Mouse (Mus musculus): Measurements from ENCODE around the gene Ppy. TPM values are rescaled to one million over a fixed set of nuclear protein-coding genes. Genes with fewer than 3 reads are reported as not detected.

Ppy gene
- polyA plus RNA-seq, 1 experiment from 2014 or later, result 3.9 TPM

- no peak for ATAC-seq
- no peak overlapping the region for H3K4me2 ChIP-seq (ENCODE audit: low read depth, low read length)
- no peaks in the 10 kb centered on the region for H3K27me3 ChIP-seq (replicated peaks; ENCODE audit: control insufficient read depth, insufficient read depth, low read length)
- 27% methylated on average over 9 of the region's 9 CpGs for WGBS
- no peak overlapping the region for H3K27ac ChIP-seq (ENCODE audit: low read length)
- no peaks in the 10 kb centered on the region for H3K4me1 ChIP-seq (ENCODE audit: control insufficient read depth, insufficient read depth, low read length)
- H3K9me3 ChIP-seq (ENCODE audit: control insufficient read depth, low read length), result no peaks in the 10 kb centered on the region
- no peak overlapping the region for H3K9ac ChIP-seq (ENCODE audit: low read depth, low read length)
- no peaks in the 10 kb centered on the region for H3K36me3 ChIP-seq (ENCODE audit: control insufficient read depth, insufficient read depth, low read length)
- H3K4me3 ChIP-seq (ENCODE audit: low read length), result no peak overlapping the region
Measured at GRCm38 (mm10) chr11:102053847-102054246, 47.3 kb downstream of the Ppy start.

- Histone ChIP-seq H3K9me3 (ENCODE audit: control insufficient read depth, low read length) (no peaks in the 10 kb centered on the region), H3K4me2 (ENCODE audit: low read depth, low read length) (no peak overlapping the region), H3K9ac (ENCODE audit: low read depth, low read length) (no peak overlapping the region), H3K27ac (ENCODE audit: low read length) (no peak overlapping the region), H3K4me3 (ENCODE audit: low read length) (no peak overlapping the region), H3K36me3 (ENCODE audit: control insufficient read depth, insufficient read depth, low read length) (no peaks in the 10 kb centered on the region), H3K4me1 (ENCODE audit: control insufficient read depth, insufficient read depth, low read length) (no peaks in the 10 kb centered on the region), H3K27me3 (replicated peaks; ENCODE audit: control insufficient read depth, insufficient read depth, low read length) (no peaks in the 10 kb centered on the region)
- ATAC-seq, result no peak
- WGBS, result 70% methylated on average over 7 of the region's 7 CpGs
Measured at GRCm38 (mm10) chr11:102053183-102053582, 47.9 kb downstream of the Ppy start.

- no peak overlapping the region for H3K4me3 ChIP-seq (ENCODE audit: low read length)
- H3K4me2 ChIP-seq (ENCODE audit: low read depth, low read length), result no peak overlapping the region
- H3K9ac ChIP-seq (ENCODE audit: low read depth, low read length), result no peak overlapping the region
- no peaks in the 10 kb centered on the region for H3K9me3 ChIP-seq (ENCODE audit: control insufficient read depth, low read length)
- WGBS, result 76% methylated on average over 12 of the region's 12 CpGs
- no peaks in the 10 kb centered on the region for H3K4me1 ChIP-seq (ENCODE audit: control insufficient read depth, insufficient read depth, low read length)
- H3K36me3 ChIP-seq (ENCODE audit: control insufficient read depth, insufficient read depth, low read length), result no peaks in the 10 kb centered on the region
- ATAC-seq, result no peak
- H3K27me3 ChIP-seq (replicated peaks; ENCODE audit: control insufficient read depth, insufficient read depth, low read length), result no peaks in the 10 kb centered on the region
- H3K27ac ChIP-seq (ENCODE audit: low read length), result no peak overlapping the region
Measured at GRCm38 (mm10) chr11:102052697-102053096, 48.4 kb downstream of the Ppy start.

DNA sequence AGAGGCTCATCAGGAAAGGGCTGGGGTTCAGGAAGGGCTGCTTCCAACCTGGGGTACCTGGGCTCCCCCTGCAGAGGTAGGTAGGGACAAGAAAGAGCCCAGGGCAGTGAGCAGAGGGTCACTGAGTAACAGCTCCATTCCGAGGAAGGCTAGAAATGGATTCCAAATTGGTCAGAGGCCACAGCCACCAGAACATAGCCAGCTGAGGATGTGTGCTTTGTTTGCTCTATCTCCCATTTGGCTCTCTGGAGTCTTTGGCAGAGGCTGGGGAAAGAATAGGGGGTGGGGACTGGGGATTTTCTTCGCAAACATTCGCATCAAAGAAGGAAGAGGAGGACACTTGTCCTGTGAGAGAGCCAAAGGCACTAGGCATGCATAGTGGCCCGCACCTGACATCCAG lies 49.2 kb downstream of the Ppy start:
- Histone ChIP-seq H3K27me3 (replicated peaks; ENCODE audit: control insufficient read depth, insufficient read depth, low read length) (no peaks in the 10 kb centered on the region), H3K36me3 (ENCODE audit: control insufficient read depth, insufficient read depth, low read length) (no peaks in the 10 kb centered on the region), H3K9ac (ENCODE audit: low read depth, low read length) (no peak overlapping the region), H3K27ac (ENCODE audit: low read length) (peak overlapping the region; percentile 50; the same call in 1 of the 2 replicates), H3K4me2 (ENCODE audit: low read depth, low read length) (no peak overlapping the region), H3K4me3 (ENCODE audit: low read length) (no peak overlapping the region), H3K4me1 (ENCODE audit: control insufficient read depth, insufficient read depth, low read length) (no peaks in the 10 kb centered on the region), H3K9me3 (ENCODE audit: control insufficient read depth, low read length) (no peaks in the 10 kb centered on the region)
- 47% methylated on average over 4 of the region's 4 CpGs for WGBS
- ATAC-seq, result no peak

GRCm38 (mm10) chr11:102051541-102051940 lies 49.6 kb downstream of the Ppy start:
- ATAC-seq, result no peak
- Histone ChIP-seq H3K4me2 (ENCODE audit: low read depth, low read length) (no peak overlapping the region), H3K9me3 (ENCODE audit: control insufficient read depth, low read length) (no peaks in the 10 kb centered on the region), H3K9ac (ENCODE audit: low read depth, low read length) (no peak overlapping the region), H3K36me3 (ENCODE audit: control insufficient read depth, insufficient read depth, low read length) (no peaks in the 10 kb centered on the region), H3K4me1 (ENCODE audit: control insufficient read depth, insufficient read depth, low read length) (no peaks in the 10 kb centered on the region), H3K27ac (ENCODE audit: low read length) (peak overlapping the region; percentile 50; the same call in 1 of the 2 replicates), H3K4me3 (ENCODE audit: low read length) (no peak overlapping the region), H3K27me3 (replicated peaks; ENCODE audit: control insufficient read depth, insufficient read depth, low read length) (no peaks in the 10 kb centered on the region)
- 60% methylated on average over 4 of the region's 4 CpGs for WGBS

Other genes with a start within 250 kb of the Ppy start
- 5.0 and 5.1 TPM in 2 replicates for gene Meox1, start 206.9 kb downstream of the Ppy start, polyA plus RNA-seq (2015; fragmentation: Nextera tagmentation; extraction: Ambion mirVana)
- gene Sost, start 134.3 kb downstream of the Ppy start, polyA plus RNA-seq (2015; fragmentation: Nextera tagmentation; extraction: Ambion mirVana), result 0.12 TPM in 1 of 2 replicates, not detected in the other
- not detected in 2 replicates for gene Cfap97d1, start 117.0 kb downstream of the Ppy start, polyA plus RNA-seq (2015; fragmentation: Nextera tagmentation; extraction: Ambion mirVana)
- gene Dusp3, start 114.3 kb downstream of the Ppy start, polyA plus RNA-seq (2015; fragmentation: Nextera tagmentation; extraction: Ambion mirVana), result 27.6 and 29.5 TPM in 2 replicates
- 5.7 and 6.5 TPM in 2 replicates for gene Mpp3, start 72.9 kb downstream of the Ppy start, polyA plus RNA-seq (2015; fragmentation: Nextera tagmentation; extraction: Ambion mirVana)
- 1.9 and 2.0 TPM in 2 replicates for gene Cd300lg, start 59.8 kb downstream of the Ppy start, polyA plus RNA-seq (2015; fragmentation: Nextera tagmentation; extraction: Ambion mirVana)
- gene Mpp2, start 12.8 kb downstream of the Ppy start, polyA plus RNA-seq (2015; fragmentation: Nextera tagmentation; extraction: Ambion mirVana), result 5.8 and 6.2 TPM in 2 replicates
- 62.9 and 67.0 TPM in 2 replicates for gene Pyy, start 6.5 kb upstream of the Ppy start, polyA plus RNA-seq (2015; fragmentation: Nextera tagmentation; extraction: Ambion mirVana)
- 33.8 and 39.1 TPM in 2 replicates for gene Nags, start 44.2 kb upstream of the Ppy start, polyA plus RNA-seq (2015; fragmentation: Nextera tagmentation; extraction: Ambion mirVana)
- gene Tmem101, start 55.1 kb upstream of the Ppy start, polyA plus RNA-seq (2015; fragmentation: Nextera tagmentation; extraction: Ambion mirVana), result 23.4 and 26.0 TPM in 2 replicates
- 87.9 and 115 TPM in 2 replicates for gene Lsm12, start 84.0 kb upstream of the Ppy start, polyA plus RNA-seq (2015; fragmentation: Nextera tagmentation; extraction: Ambion mirVana)
- gene G6pc3, start 88.3 kb upstream of the Ppy start, polyA plus RNA-seq (2015; fragmentation: Nextera tagmentation; extraction: Ambion mirVana), result 26.7 and 32.1 TPM in 2 replicates
- gene Hdac5, start 128.8 kb upstream of the Ppy start, polyA plus RNA-seq (2015; fragmentation: Nextera tagmentation; extraction: Ambion mirVana), result 54.8 and 55.5 TPM in 2 replicates
- 12.4 and 15.9 TPM in 2 replicates for gene BC030867, start 147.6 kb upstream of the Ppy start, polyA plus RNA-seq (2015; fragmentation: Nextera tagmentation; extraction: Ambion mirVana)
- 0.05 TPM in 2 replicates for gene Asb16, start 167.4 kb upstream of the Ppy start, polyA plus RNA-seq (2015; fragmentation: Nextera tagmentation; extraction: Ambion mirVana)
- gene Tmub2, start 183.6 kb upstream of the Ppy start, polyA plus RNA-seq (2015; fragmentation: Nextera tagmentation; extraction: Ambion mirVana), result 52.0 and 54.3 TPM in 2 replicates
- gene Atxn7l3, start 195.3 kb upstream of the Ppy start, polyA plus RNA-seq (2015; fragmentation: Nextera tagmentation; extraction: Ambion mirVana), result 8.8 and 9.0 TPM in 2 replicates
- 65.5 and 66.0 TPM in 2 replicates for gene Ubtf, start 218.4 kb upstream of the Ppy start, polyA plus RNA-seq (2015; fragmentation: Nextera tagmentation; extraction: Ambion mirVana)